Mouse (Mus musculus) inflammation-experienced regulatory T-cells, adult 16 weeks (primary cell): ENCODE results near the gene Rai1. TPM values are rescaled to one million over a fixed set of nuclear protein-coding genes. Genes with fewer than 3 reads are reported as not detected.

ENCODE experiments used
- polyA plus RNA-seq: library from polyadenylated mRNA; unstranded; fragments of 100-300 nt; shearing (Covaris generic); gene quantifications from one replicate; pipeline ENCODE4 v1.2.1, GENCODE M21; 2017

Gene Rai1
- polyA plus RNA-seq, result 11.0 TPM

DNA sequence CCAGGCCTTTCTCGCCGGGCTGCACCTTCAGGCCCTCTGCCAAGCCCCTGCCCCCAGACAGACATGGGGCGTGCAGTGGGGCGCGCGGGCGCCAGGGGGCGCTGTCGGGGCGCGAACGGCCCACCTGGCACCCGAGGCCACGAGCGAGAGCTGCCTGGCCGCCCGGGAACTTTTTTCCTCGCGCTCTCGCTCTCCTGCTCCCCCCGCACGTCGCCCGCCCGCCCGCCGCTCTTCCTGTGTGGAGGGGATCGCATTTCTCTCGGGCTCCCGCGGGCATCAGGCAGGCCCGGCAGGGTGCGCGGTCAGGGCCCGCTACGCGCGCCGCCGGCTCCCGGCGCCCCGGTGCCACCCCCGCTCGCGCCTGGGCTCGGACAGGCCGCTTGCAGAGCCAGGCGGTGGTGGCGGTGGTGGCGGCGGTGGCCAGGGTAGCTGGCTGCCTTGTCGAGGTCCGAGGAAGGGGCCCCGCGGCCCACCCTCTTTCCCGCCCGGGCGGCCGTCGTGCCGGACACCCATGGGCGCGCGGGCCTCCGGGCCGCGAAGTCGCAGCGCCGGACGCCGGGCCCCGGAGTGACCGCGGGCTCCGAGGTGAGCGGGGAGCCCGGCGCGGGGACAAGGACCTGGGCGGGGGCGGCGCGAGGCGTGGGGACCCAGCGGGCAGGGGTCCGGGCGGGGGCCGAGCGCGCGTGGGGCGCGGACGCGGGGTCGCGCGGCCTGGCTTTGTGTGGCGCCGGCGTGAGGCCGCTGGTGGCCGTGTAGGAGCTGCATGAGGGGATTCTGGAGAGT is at the start of gene Rai1:
Rai1 (plus strand) TSS at position 204 of the 783 bp plus-strand sequence.

DNA sequence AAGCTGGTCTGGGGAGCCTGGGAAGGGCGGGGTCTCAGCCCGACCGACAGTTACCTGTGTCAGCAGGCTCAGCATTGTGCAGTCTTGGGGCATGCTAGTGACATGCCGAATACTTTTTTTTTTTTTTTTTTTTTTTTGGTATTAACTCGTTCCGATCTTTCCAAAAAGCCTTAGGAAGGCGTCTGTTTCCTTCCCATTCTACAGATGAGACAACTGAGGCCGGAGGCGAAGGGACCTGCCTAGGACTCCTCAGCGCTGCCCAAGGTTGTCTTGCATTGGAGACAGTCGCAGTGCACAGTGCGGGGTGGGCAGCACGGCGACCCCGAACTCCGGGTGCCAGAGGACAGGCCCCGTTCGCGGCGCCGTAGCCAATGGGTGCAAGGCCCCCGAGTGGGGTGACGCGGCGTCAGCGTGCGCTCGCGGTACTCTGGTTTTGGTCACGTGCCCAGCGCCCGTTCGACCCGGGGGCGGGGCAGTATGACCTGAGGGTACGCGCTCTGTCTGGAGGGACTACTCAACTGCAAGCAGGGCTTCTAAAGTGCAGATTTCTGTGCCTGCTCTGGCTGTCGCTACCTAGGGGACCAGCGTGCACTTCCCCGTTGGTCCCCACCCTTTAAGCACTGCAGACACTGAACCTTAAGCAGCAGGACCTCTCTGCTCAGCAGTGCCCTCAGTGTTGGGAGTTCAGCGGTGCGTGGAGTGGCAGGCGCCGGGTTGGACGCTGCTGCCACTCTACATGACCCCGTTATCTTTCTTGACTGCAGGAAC is 117.8 kb downstream of the Rai1 start, which contains the start of gene Srebf1:
Srebf1 (minus strand) TSS at position 113 of the 768 bp plus-strand sequence.

Other genes starting within 250 kb of the Rai1 start
- 12.2 TPM for gene Med9, start 156.8 kb upstream of the Rai1 start, polyA plus RNA-seq
- 0.24 TPM for gene Rasd1, start 140.1 kb upstream of the Rai1 start, polyA plus RNA-seq
- gene Pemt, start 58.5 kb upstream of the Rai1 start, polyA plus RNA-seq, result 2.7 TPM
- 97.0 TPM for gene Srebf1, start 117.6 kb downstream of the Rai1 start, polyA plus RNA-seq
- 84.2 TPM for gene Tom1l2, start 247.9 kb downstream of the Rai1 start, polyA plus RNA-seq
- 0.96 TPM for gene Drc3, start 248.3 kb downstream of the Rai1 start, polyA plus RNA-seq